Mouse (Mus musculus): ENCODE results near the gene Limch1.
A peak's percentile ranks its signal among the peaks of the same experiment; 100 is the strongest.

The Limch1 gene

DNA sequence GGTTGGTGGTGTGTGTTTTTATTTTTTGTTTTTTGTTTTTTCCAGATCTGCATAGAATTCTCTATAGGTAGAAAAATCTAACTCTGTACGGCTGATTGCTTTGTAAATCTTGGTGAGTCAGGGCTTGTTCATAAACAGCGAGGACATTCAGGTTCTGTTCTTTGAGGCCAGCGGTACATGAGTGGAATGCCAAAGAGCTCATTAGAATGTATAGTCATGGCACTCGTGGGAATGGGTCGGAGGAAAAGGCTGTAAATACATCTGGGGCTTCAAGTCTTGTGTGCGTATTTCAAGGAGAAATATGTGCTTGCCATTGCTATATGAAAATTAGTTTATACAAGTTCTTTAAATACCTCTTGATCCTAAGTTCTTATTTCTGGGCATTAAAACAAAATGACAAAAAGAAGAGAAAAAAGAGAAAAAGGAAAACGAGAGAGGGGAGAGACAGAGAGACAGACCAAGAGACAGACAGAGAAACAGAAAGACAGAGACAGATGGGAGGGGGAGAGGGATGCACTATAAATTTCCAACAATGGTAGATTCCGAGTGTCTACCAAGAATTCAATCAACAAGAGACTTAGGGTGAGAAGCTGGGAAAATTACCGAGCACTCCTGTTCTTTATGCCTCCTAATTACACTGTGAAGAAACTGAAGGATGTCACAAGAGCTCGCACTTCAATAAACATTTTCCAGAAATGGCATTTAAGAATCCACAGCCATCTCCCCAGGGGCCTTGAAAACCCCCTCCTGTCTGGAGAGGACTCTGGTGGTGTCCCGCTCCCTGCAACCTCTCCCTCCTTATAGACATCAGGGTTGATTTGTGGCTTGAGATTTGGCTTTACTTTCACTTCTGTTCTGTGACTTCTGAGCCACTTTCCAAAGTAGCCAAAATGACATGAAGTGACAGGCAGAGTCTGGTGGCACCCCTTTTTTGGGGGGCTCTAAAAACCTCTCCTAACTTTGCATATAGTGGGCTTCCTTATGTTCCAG lies 173.0 kb downstream of the Limch1 start:
- no peak for DNase-seq (ENCODE audit: low read depth, low spot score)

- no peak for DNase-seq (ENCODE audit: low read depth, low spot score)
These were observed 177.0 kb downstream of the Limch1 start for GRCm38 (mm10) chr5:66922582-66922981.

- DNase-seq (ENCODE audit: low read depth, low spot score) = no peak
These were observed 183.7 kb downstream of the Limch1 start for GRCm38 (mm10) chr5:66929291-66929690.

DNA sequence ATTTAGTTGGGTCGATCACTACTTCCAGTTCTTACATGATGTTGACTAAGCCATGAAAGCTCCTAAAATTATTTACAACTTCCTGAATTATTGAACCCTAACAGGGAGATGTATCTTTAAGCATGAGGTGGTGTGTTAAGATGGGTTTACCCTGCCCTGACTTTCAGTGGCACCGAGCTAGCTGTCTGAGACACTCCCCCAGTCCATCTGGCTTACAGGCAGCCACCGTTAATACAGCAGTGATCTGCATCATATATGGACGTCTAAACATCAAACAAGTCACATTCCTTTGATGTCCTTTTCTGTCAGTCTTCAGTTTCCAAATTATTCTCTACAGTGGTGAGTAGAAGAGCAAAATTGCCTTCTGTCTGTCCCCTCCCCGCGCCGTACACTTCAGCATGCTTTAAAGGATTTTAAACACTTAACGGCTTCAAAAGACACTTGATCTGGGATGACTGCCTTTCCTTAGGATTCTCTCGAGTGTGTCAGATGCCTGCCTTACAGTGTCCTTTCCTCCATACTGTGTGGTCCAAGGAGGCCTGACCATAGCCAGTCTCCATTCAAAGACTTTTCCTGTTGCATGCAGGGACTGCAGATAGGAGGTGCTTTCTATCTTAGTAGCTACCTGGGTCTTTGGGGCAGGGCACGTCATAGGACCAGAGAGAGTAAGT lies 187.6 kb downstream of the Limch1 start:
- DNase-seq (ENCODE audit: low read depth, low spot score) = no peak

GRCm38 (mm10) chr5:66934585-66934984 lies 189.0 kb downstream of the Limch1 start:
- no peak for DNase-seq (ENCODE audit: low read depth, low spot score)

DNA sequence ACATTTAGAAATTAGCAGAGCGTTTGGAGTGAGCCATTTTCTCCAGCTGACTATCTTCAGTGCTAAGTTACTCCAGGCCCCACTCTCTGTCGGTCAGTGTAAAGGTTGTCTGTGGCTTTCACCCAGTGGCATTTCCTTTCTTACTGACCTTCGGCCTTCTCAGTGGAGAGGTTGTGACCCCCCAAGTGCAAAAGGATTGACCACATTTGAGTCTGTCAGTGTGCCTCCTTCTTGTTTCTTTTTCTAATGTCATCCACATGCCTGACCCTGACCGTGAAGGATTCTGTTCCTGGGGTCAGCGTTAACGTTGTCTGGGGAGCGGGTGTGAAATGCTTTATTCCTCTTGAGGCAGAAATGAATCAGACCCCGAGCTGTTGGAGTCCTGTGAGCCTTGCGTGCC lies 191.7 kb downstream of the Limch1 start:
- DNase-seq (ENCODE audit: low read depth, low spot score) = peak; percentile 36

DNA sequence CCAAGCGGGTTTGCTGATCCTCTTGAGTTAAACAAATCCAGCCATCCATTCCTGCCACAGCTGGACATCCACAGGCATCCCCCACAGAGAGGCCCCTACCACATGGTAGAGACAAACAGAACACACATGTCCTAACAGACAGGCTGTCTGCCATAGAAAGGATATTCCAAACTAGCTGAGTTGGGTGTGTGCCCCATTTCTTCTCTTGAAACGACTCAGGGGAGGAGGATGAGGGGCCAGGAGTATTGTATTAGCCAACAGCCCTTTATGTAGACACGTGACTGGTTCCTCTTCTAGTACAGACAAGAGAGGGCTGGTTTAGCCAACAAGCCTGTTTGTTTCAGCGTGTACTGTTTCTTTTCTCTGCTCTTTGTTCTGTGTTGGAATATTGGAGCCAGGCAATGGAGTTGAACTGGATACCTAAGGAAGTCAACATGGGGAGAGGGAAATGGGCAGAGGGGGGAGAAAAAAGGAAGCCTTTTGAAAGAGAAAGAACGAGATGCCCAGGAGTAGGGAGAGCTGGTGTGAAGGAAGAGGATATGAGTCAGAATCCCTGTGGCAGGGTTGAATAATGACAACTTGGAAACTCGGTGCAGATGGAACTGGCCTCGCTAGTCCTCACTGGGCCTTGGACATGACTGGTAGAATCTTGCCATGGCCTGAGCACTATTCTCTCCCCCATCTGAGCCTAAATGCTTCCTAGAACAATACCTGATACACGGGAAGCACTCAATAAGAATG lies 196.3 kb downstream of the Limch1 start:
- DNase-seq (ENCODE audit: low read depth, low spot score) = no peak

- DNase-seq (ENCODE audit: low read depth, low spot score) = no peak
These were observed 197.3 kb downstream of the Limch1 start for GRCm38 (mm10) chr5:66942922-66943321.

DNA sequence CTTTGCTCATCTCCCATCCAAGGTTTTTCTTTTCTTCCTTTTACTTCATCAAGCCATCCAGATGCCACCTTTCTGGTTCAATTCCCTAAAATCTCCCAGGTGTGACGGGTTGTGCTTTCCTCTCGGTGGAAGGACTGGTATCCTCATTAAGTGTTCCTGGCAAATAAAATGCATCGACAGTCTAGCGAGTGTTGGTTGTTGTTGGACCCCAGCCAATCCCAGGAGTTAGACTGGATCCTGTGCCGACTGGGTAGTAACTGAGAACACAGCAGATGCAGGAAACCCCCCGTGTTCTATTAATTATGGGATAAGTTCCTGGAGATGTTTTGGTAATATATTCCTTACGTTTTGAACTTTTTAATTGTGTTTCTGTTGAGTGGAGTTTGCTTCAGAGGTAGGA lies 197.9 kb downstream of the Limch1 start:
- no peak for DNase-seq (ENCODE audit: low read depth, low spot score)

- DNase-seq (ENCODE audit: low read depth, low spot score) = no peak
These were observed 202.3 kb downstream of the Limch1 start for GRCm38 (mm10) chr5:66947958-66948357.

- DNase-seq (ENCODE audit: low read depth, low spot score) = no peak
These were observed 203.6 kb downstream of the Limch1 start for GRCm38 (mm10) chr5:66949098-66949692.

DNA sequence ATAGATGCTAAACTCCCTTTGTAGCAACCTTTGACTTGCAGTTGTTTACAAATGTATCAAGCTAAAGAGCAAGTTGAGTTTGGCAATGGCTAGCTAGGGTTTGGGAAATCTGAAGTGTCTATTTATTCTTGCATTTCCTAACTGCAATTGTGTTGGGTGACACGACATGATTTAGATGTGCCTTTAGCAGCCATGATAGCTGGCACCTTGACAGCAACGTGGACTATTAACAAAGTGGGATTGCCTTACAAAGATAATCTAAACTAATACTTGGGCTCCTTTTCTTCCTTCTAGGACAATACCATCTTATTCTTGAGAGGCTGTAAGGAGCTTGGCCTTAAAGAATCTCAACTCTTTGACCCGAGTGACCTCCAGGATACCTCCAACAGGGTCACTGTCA lies 207.7 kb downstream of the Limch1 start:
- DNase-seq (ENCODE audit: low read depth, low spot score) = no peak

- no peak for DNase-seq (ENCODE audit: low read depth, low spot score)
These were observed 208.5 kb downstream of the Limch1 start for GRCm38 (mm10) chr5:66953971-66954644.

DNA sequence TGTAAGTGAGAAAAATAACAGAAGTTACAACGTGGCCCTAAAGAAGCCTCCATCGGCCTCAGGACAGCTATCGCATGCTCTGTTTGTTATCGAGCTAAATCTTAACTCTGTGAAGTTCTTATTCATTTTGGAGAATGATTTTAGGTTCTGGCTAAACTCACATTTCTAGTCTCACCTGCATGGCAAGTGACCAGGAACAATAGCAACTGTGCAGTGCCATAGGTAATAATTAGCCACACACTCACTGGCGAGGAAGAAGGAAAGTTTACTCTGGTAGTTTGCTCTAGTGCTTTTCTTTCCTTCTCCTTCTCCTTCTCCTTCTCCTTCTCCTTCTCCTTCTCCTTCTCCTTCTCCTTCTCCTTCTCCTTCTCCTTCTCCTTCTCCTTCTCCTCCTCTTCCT lies 209.6 kb downstream of the Limch1 start:
- no peak for DNase-seq (ENCODE audit: low read depth, low spot score)

GRCm38 (mm10) chr5:66957656-66958055 lies 212.0 kb downstream of the Limch1 start:
- no peak for DNase-seq (ENCODE audit: low read depth, low spot score)

DNA sequence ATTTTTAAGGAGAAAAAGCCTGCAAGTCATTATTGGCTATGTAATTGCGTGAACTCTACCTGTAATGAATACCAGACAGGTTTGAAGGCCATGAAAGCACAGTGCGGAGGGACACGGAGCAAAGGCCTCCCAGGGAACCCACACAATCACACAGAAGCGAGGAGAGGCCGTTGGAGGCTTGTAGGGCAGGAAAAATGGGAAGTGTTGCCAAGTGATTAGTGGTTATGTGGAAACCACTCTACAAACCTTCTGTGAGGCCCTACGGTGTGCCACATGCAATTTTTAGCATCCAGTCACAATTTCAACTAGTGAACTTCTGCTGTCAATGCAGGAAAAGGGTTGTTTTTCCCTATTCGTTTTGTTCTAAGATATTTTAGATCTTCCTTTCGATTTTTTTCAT lies 212.5 kb downstream of the Limch1 start:
- DNase-seq (ENCODE audit: low read depth, low spot score) = peak; percentile 41

GRCm38 (mm10) chr5:66959968-66960367 lies 214.3 kb downstream of the Limch1 start:
- no peak for DNase-seq (ENCODE audit: low read depth, low spot score)

DNA sequence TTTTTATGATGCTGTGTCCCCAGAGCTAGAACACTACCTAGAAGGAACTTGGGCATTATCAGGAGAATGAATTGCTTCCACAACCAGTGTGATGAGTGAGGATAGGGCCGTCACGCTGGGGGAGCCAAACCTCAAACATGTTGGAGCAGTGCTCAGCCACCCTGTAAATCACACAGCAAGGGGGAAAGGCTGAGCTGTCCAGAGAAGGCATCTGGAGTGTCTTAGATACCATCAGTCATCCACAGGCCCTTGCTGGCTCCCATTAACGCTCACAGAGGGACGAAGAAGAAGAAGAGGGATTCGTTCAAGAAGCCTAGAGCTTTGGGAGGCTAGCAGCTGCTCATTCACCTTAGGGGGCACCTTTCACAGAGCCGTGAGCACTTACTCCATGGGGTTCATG lies 219.8 kb downstream of the Limch1 start:
- DNase-seq (ENCODE audit: low read depth, low spot score) = no peak

DNA sequence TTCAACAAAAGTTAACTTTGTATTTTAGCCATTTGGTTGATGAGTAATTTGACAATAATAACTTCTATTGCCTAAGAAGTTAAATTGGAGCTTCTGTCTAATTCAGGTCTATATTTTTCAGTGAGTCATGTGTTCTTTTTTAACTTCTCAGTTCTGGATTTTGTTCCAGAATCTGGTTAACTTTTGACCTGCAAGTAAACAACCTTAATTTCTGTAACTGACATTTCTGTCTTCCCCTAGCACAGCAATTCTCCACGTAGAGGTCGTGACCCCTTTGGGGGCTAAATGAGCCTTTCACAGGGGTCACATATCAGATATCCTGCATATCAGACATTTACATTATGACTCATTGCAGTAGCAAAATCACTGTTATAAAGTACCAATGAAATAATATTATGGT lies 221.5 kb downstream of the Limch1 start:
- DNase-seq (ENCODE audit: low read depth, low spot score) = no peak

GRCm38 (mm10) chr5:66967646-66968045 lies 222.0 kb downstream of the Limch1 start:
- no peak for DNase-seq (ENCODE audit: low read depth, low spot score)
